Mouse (Mus musculus) myocyte (in vitro differentiated cells): ENCODE results near the gene Scube3. TPM values are rescaled to one million over a fixed set of nuclear protein-coding genes. Genes with fewer than 3 reads are reported as not detected.

Source experiments
- H3K27me3 ChIP-seq: one replicate; pipeline ENCODE4 v1.6.1; 2011; ENCODE audit not compliant: control insufficient read depth, insufficient read depth, insufficient read length
- H3K36me3 ChIP-seq: one replicate; pipeline ENCODE4 v1.6.1; 2011; ENCODE audit not compliant: control insufficient read depth, insufficient read depth
- H3K4me2 ChIP-seq: one replicate; pipeline ENCODE4 v1.6.1; 2011; ENCODE audit warnings: low read depth, control low read depth
- H3K4me3 ChIP-seq: one replicate; pipeline ENCODE4 v1.5.1; 2011; ENCODE audit warnings: mild to moderate bottlenecking, control low read depth, moderate library complexity
- H3K79me2 ChIP-seq: one replicate; pipeline ENCODE4 v1.6.1; 2011; ENCODE audit not compliant: control insufficient read depth, insufficient read depth
- H3ac ChIP-seq: one replicate; pipeline ENCODE4 v1.6.1; 2011; ENCODE audit not compliant: control insufficient read depth, insufficient read length
- CEBPB ChIP-seq: IDR thresholded peaks from 2 replicates; pipeline ENCODE4 v1.6.1; 2011; ENCODE audit warnings: mild to moderate bottlenecking, moderate library complexity; ENCODE audit not compliant: poor library complexity, insufficient read depth, severe bottlenecking
- E2F4 ChIP-seq: IDR thresholded peaks from one replicate; pipeline ENCODE4 v1.6.1; 2011; ENCODE audit warnings: mild to moderate bottlenecking, control low read depth, moderate library complexity; ENCODE audit not compliant: insufficient read depth
- MAX ChIP-seq: IDR thresholded peaks from one replicate; pipeline ENCODE4 v1.6.1; 2011; ENCODE audit warnings: low read depth, mild to moderate bottlenecking, control low read depth
- MYOD1 ChIP-seq, 3 experiments: IDR thresholded peaks; one replicate each; pipeline ENCODE4 v1.6.1; 2011; ENCODE audit warnings: control low read depth in 2 of 3, low read depth in 2 of 3, mild to moderate bottlenecking in 2 of 3, moderate library complexity in 1 of 3; ENCODE audit not compliant: insufficient read length in 2 of 3, control insufficient read depth in 1 of 3
- MYOG ChIP-seq, 3 experiments: IDR thresholded peaks; one replicate each; pipeline ENCODE4 v1.6.1; 2011; ENCODE audit warnings: control low read depth in 2 of 3, low read depth in 2 of 3, mild to moderate bottlenecking in 2 of 3; ENCODE audit not compliant: insufficient read length in 2 of 3, control insufficient read depth in 1 of 3, insufficient read depth in 1 of 3
- POLR2A ChIP-seq: IDR thresholded peaks from one replicate; pipeline ENCODE4 v1.6.1; 2011; ENCODE audit warnings: low read depth, mild to moderate bottlenecking, control low read depth, moderate library complexity; ENCODE audit not compliant: insufficient read length
- POLR2AphosphoS2 ChIP-seq: IDR thresholded peaks from one replicate; pipeline ENCODE4 v1.6.1; 2011; ENCODE audit warnings: low read depth, control low read depth; ENCODE audit not compliant: insufficient read length
- REST ChIP-seq: IDR thresholded peaks from one replicate; pipeline ENCODE4 v1.6.1; 2011; ENCODE audit warnings: mild to moderate bottlenecking, control low read depth, moderate library complexity; ENCODE audit not compliant: insufficient read depth, insufficient read length
- SRF ChIP-seq: IDR thresholded peaks from one replicate; pipeline ENCODE4 v1.6.1; 2011; ENCODE audit warnings: low read depth; ENCODE audit not compliant: control insufficient read depth, insufficient read length
- TCF12 ChIP-seq: IDR thresholded peaks from one replicate; pipeline ENCODE4 v1.6.1; 2011; ENCODE audit warnings: mild to moderate bottlenecking, control low read depth; ENCODE audit not compliant: poor library complexity, insufficient read depth, severe bottlenecking
- TCF3 ChIP-seq: IDR thresholded peaks from one replicate; pipeline ENCODE4 v1.6.1; 2011; ENCODE audit warnings: low read depth, control low read depth; ENCODE audit not compliant: insufficient read length
- USF1 ChIP-seq: IDR thresholded peaks from one replicate; pipeline ENCODE4 v1.6.1; 2011; ENCODE audit warnings: low read depth, mild to moderate bottlenecking, control low read depth, moderate library complexity
- polyA plus RNA-seq: library from polyadenylated mRNA; unstranded; fragments of >200 nt; fragmentation: generic; extraction: Trizol; gene quantifications from one replicate; pipeline ENCODE4 v1.2.1, GENCODE M21; 2012; ENCODE audit warnings: missing spikeins

The Scube3 gene
- polyA plus RNA-seq, 1 experiment, result 0.02 TPM

DNA sequence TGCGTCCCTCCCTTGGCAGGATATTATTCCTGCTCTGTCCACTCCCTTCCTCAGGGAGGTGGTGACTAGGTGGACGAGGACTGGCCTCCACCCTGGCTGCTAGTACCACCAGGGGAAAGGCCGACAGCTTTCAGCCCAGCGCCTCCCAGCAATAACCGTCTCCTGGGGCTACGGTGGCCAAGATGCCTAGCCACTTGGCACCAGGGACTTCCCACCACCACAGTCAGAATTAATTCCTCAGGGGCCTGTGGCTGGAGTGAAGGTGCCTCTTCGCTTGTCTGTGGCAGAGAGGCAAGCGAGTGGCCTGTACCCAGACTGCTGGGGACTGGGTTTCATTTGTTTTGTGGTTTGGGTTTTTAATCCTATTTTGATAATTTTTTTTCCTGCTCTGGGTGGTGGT, 63.5 kb downstream of the Scube3 start:
- Histone ChIP-seq H3ac (no peak overlapping the region), H3K27me3 (no peaks in the 10 kb centered on the region), H3K4me3 (no peak overlapping the region), H3K79me2 (no peaks in the 10 kb centered on the region), H3K4me2 (no peak overlapping the region), H3K36me3 (no peaks in the 10 kb centered on the region)
- TF ChIP-seq POLR2AphosphoS2 (no peak), MYOG (IDR thresholded peaks at IDR 0.05; ENCODE audit: control insufficient read depth in 1 of 3, insufficient read depth in 1 of 3, insufficient read length in 2 of 3, low read depth in 2 of 3) (no peak), MAX (no peak), SRF (no peak), CEBPB (no peak), E2F4 (no peak), TCF12 (no peak), TCF3 (no peak), MYOD1 (IDR thresholded peaks at IDR 0.05; ENCODE audit: control insufficient read depth in 1 of 3, insufficient read length in 2 of 3, low read depth in 2 of 3) (no peak), USF1 (no peak), REST (no peak), POLR2A (no peak)

DNA sequence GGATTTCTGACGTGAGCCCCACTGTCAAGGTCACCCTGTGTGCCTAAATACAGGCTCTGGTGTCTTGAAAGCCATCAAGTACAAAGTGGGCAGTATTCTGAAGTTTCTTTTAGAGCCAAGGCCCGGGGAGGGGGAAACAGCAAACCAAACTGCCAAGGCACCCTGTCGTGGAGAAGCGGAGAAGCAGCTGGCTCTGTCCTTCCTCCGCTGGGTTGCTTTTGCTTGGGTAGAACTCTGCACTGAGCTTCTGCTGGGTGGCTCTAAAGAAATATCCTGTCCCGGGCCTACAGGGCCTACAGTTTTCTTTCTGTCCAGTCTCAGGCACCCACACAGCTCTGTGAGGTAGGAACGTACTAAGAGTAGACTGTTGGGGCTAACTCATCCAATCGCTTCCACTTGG, 65.2 kb downstream of the Scube3 start:
- TF ChIP-seq TCF12 (no peak), SRF (no peak), POLR2AphosphoS2 (no peak), MYOG (IDR thresholded peaks at IDR 0.05; ENCODE audit: control insufficient read depth in 1 of 3, insufficient read depth in 1 of 3, insufficient read length in 2 of 3, low read depth in 2 of 3) (no peak), POLR2A (no peak), E2F4 (no peak)
- Histone ChIP-seq H3K36me3 (no peaks in the 10 kb centered on the region), H3K4me3 (peak overlapping the region; percentile 8), H3K4me2 (peak overlapping the region; percentile 67), H3K79me2 (no peaks in the 10 kb centered on the region), H3K27me3 (no peaks in the 10 kb centered on the region), H3ac (no peak overlapping the region)

DNA sequence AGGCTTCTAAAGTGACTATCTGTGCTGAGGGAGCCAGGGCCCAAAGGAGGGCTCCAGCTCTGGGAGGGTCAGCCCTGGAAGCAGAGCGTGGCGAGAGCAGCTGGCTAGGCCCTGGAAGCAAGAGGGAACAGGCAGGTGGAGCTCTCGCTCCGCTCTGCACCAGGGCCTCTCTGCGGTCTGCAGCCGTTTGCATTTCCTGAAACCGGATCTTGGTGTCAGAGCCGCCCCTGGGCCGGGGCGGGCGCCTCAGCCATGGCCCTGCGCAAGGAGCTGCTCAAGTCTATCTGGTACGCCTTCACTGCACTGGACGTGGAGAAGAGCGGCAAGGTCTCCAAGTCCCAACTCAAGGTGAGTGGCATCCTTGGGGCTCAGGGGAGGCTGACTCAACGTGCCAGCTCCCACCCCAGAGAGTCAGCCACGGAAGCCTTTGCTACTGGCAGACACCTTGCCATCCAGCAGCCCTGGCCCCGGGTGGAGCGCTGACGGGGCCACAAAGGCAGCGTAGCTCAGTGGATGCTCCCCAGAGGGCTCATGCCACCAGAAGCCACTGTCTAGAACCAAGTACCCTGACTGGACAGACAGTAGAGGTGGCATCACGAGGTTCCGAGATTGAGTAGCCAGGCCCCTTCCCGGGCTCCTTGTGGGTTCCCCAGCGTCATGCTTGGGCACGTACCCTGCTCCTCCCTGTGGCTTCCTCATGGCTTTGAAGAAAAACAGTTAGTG, 65.8 kb downstream of the Scube3 start, which contains the start of gene Def6:
Gene Def6, plus strand, starts transcription at position 188 of the 723 bp plus-strand sequence.
- H3ac ChIP-seq, result no peak within 1 kb of the TSS
- H3K27me3 ChIP-seq, result no peaks in the 10 kb centered on the region
- TF ChIP-seq MYOG (IDR thresholded peaks at IDR 0.05; ENCODE audit: control insufficient read depth in 1 of 3, insufficient read depth in 1 of 3, insufficient read length in 2 of 3, low read depth in 2 of 3) (peak in 2 of 3 experiments; percentile 62 to 78), POLR2AphosphoS2 (no peak), E2F4 (no peak), REST (no peak), POLR2A (peak; percentile 58), MAX (no peak), MYOD1 (IDR thresholded peaks at IDR 0.05; ENCODE audit: control insufficient read depth in 1 of 3, insufficient read length in 2 of 3, low read depth in 2 of 3) (peak in 2 of 3 experiments; percentile 62 to 82), TCF12 (no peak)
- H3K79me2 ChIP-seq, result no peaks in the 10 kb centered on the region
- no peaks in the 10 kb centered on the region for H3K36me3 ChIP-seq
- peak within 1 kb of the TSS; percentile 8 for H3K4me3 ChIP-seq
- H3K4me2 ChIP-seq, result peak within 1 kb of the TSS; percentile 67

DNA sequence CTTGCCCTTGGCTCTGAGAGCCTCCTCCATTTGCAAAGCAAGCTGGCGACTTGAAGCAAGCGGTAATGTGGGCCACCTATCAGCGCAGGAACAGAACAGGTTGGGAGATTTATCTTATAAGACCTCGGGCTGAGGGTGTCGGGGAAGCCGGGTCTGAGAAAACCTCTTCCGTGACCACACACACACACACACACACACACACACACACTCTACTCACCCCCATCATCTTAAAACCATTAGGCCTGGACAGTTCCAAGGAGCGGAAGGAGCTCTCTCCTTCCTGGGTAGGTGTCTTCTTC, 66.3 kb downstream of the Scube3 start:
- no peak for TF ChIP-seq CEBPB
- no peak for TF ChIP-seq POLR2A
- no peak for TF ChIP-seq TCF12
- no peak for TF ChIP-seq POLR2AphosphoS2
- TF ChIP-seq MYOD1 (IDR thresholded peaks at IDR 0.05; ENCODE audit: control insufficient read depth in 1 of 3, insufficient read length in 2 of 3, low read depth in 2 of 3), result no peak
- Histone ChIP-seq H3ac (no peak overlapping the region), H3K27me3 (no peaks in the 10 kb centered on the region), H3K4me3 (peak overlapping the region; percentile 8), H3K79me2 (no peaks in the 10 kb centered on the region), H3K4me2 (peak overlapping the region; percentile 67), H3K36me3 (no peaks in the 10 kb centered on the region)

DNA sequence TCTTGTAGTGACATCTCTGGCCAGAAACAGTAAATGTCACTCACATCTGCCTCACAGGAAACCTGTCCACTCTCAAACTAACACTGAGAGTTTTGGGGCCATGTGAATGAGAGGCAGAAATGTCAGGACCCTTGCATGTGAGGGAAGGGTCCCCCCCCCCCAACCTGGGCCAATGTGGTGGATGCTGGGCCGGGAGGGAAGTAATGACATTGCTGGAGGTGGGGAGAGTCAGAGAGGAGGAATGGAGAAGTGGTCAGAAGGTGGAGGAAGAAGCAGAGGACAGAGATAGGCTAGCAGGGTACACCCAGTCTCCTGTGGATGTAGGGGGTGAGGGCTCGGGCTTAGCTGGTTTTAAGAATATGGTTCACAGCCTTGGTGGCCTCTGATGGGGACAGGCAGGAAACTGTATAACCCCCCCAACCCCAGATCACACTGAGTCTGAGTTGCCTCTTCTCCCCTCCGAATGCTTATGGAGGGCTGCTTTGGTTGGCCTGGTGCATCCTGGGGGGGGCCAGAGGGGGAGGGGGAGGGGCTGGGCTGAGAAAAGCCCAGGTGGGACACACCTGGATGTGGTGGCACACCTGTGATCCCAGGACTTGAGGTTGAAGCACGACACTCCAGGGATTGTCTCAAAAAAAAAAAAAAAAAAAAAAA, 67.6 kb downstream of the Scube3 start:
- H3K4me2 ChIP-seq, result no peak overlapping the region
- no peak overlapping the region for H3K4me3 ChIP-seq

More for the DNA sequence above, 67.6 kb downstream of the Scube3 start:
- H3ac ChIP-seq, result no peak overlapping the region
- H3K27me3 ChIP-seq, result no peaks in the 10 kb centered on the region
- no peaks in the 10 kb centered on the region for H3K79me2 ChIP-seq
- no peak for TF ChIP-seq MYOD1 (IDR thresholded peaks at IDR 0.05; ENCODE audit: control insufficient read depth in 1 of 3, insufficient read length in 2 of 3, low read depth in 2 of 3)
- H3K36me3 ChIP-seq, result no peaks in the 10 kb centered on the region
